Mouse (Mus musculus) brain, embryonic 18.5 days (tissue): ENCODE results near the gene Gchfr.

Experiments used
- DNase-seq: peaks from one replicate; pipeline ENCODE4 v3.0.0-alpha.2; 2012; ENCODE audit warnings: low read depth, low spot score

Gene Gchfr

GRCm38 (mm10) chr2:119172862-119173576, 5.4 kb downstream of the Gchfr start:
- DNase-seq = no peak

- DNase-seq = no peak
These were observed 6.5 kb downstream of the Gchfr start, which contains the start of gene Gm14137 for GRCm38 (mm10) chr2:119173991-119174651. Gm14137 (plus strand) TSS chr2:119174509.

- DNase-seq = no peak
These were observed 7.3 kb downstream of the Gchfr start for GRCm38 (mm10) chr2:119174866-119175265.

GRCm38 (mm10) chr2:119175614-119176013, 8.0 kb downstream of the Gchfr start:
- DNase-seq = no peak

- DNase-seq = no peak
These were observed 9.2 kb downstream of the Gchfr start for GRCm38 (mm10) chr2:119176761-119177160.

- no peak for DNase-seq
These were observed 9.9 kb downstream of the Gchfr start for GRCm38 (mm10) chr2:119177384-119177939.

GRCm38 (mm10) chr2:119182914-119183313, 15.3 kb downstream of the Gchfr start:
- no peak for DNase-seq

GRCm38 (mm10) chr2:119189029-119189710, 21.6 kb downstream of the Gchfr start:
- DNase-seq = no peak

- DNase-seq = no peak
These were observed 23.4 kb downstream of the Gchfr start for GRCm38 (mm10) chr2:119190969-119191368.

- DNase-seq = no peak
These were observed 26.6 kb downstream of the Gchfr start for GRCm38 (mm10) chr2:119194140-119194539.

- no peak for DNase-seq
These were observed 28.9 kb downstream of the Gchfr start for GRCm38 (mm10) chr2:119196316-119197108.

GRCm38 (mm10) chr2:119197493-119197892, 29.9 kb downstream of the Gchfr start:
- DNase-seq = no peak

GRCm38 (mm10) chr2:119198049-119198448, 30.5 kb downstream of the Gchfr start:
- DNase-seq = no peak

GRCm38 (mm10) chr2:119198934-119199333, 31.4 kb downstream of the Gchfr start:
- no peak for DNase-seq

GRCm38 (mm10) chr2:119202914-119203453, 35.4 kb downstream of the Gchfr start:
- DNase-seq = no peak

GRCm38 (mm10) chr2:119203871-119204460, 36.4 kb downstream of the Gchfr start:
- no peak for DNase-seq

- no peak for DNase-seq
These were observed 40.4 kb downstream of the Gchfr start for GRCm38 (mm10) chr2:119207961-119208343.

GRCm38 (mm10) chr2:119208344-119209175, 41.0 kb downstream of the Gchfr start, which contains the start of the genes Zfyve19 and Dnajc17:
Zfyve19 (plus strand) TSS chr2:119208617.
Dnajc17 (minus strand) TSS chr2:119208795.
- DNase-seq = peak; percentile 94

- DNase-seq = no peak
These were observed 41.6 kb downstream of the Gchfr start for GRCm38 (mm10) chr2:119209176-119209507.
